Mouse (Mus musculus): ENCODE results near the gene Asprv1. TPM values are rescaled to one million over a fixed set of nuclear protein-coding genes. Genes with fewer than 3 reads are reported as not detected.
A peak's percentile ranks its signal among the peaks of the same experiment; 100 is the strongest.

Gene Asprv1
- polyA plus RNA-seq, 1 experiment from 2014 or later, result 1.1 TPM

DNA sequence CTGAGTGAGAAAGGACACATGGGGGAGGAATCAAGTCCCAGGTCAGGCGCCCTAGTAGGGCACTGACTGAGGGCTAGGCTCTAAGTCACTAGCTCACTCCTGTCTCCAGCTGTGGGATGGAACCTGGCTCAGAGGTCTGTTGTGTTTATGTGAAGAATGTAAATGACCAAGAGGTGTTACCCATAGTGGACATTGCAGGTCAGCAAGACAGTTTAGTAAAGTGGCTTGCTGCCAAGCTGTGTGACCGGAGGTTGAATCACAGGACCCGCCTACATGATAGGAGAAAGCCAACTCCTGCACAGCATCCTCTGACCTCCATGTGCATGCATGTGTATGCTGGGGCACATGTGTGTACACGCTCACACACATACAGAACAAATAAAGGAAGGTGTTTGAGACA lies 17.6 kb downstream of the Asprv1 start:
- Histone ChIP-seq H3K9ac (no peak overlapping the region), H3K9me3 (no peaks in the 10 kb centered on the region), H3K27me3 (no peaks in the 10 kb centered on the region), H3K4me1 (replicated peaks) (no peaks in the 10 kb centered on the region), H3K36me3 (peaks cover 27% of the 10 kb centered on the region), H3K4me3 (no peak overlapping the region), H3K4me2 (no peak overlapping the region), H3K27ac (replicated peaks) (no peak overlapping the region)
- 80% methylated on average over 4 of the region's 4 CpGs for WGBS
- no peak for ATAC-seq (ENCODE audit: low read depth)

DNA sequence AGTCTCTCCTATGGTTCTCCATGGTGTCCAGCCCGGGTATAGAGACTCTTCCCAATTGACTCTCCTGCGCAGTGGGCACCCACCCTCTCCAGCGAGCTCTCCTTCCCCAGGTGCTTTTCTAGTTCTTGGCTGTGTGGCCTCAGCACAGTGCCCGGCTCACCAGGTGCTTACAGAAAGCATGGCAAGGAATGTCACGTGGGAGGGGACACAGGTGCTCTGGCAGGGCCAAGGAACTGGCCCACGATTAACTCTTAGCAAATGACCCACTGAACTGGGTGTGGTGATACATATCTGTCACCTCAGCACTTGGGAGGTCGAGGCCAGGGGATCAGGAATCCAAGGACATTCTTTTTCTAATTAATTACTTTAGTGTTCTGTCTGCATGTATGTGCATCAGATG lies 18.2 kb downstream of the Asprv1 start:
- H3K36me3 ChIP-seq, result peaks cover 33% of the 10 kb centered on the region
- H3K4me2 ChIP-seq, result no peak overlapping the region
- no peaks in the 10 kb centered on the region for H3K27me3 ChIP-seq
- no peak for ATAC-seq (ENCODE audit: low read depth)
- no peak overlapping the region for H3K9ac ChIP-seq
- no peak overlapping the region for H3K4me3 ChIP-seq
- no peaks in the 10 kb centered on the region for H3K4me1 ChIP-seq (replicated peaks)
- no peak overlapping the region for H3K27ac ChIP-seq (replicated peaks)
- H3K9me3 ChIP-seq, result no peaks in the 10 kb centered on the region
- WGBS, result 82% methylated on average over 7 of the region's 7 CpGs

DNA sequence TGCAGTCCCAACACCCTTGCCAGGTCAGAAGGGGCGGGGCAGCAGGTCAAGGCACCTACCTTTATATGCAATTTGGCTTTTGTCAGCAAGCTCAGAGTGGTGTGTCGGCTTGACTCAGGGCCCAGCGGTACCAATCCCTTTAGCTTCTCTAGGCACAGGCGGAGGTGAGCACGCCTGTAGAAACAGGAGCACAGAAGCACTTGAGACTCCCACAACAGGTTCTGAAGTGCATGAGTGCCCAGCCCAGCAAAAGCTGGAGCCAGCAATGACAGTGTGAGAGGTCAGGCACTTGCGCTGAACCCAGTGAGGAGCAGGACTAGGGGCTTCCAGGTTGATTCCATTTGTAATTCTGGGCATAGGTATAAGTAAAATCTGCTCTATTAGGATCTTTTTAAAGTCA lies 25.1 kb downstream of the Asprv1 start:
- Histone ChIP-seq H3K36me3 (peaks cover 78% of the 10 kb centered on the region), H3K9me3 (no peaks in the 10 kb centered on the region), H3K27ac (replicated peaks) (no peak overlapping the region), H3K9ac (no peak overlapping the region), H3K4me2 (no peak overlapping the region), H3K4me3 (no peak overlapping the region), H3K4me1 (replicated peaks) (no peaks in the 10 kb centered on the region), H3K27me3 (no peaks in the 10 kb centered on the region)
- 96% methylated on average over 6 of the region's 6 CpGs for WGBS
- no peak for ATAC-seq (ENCODE audit: low read depth)

DNA sequence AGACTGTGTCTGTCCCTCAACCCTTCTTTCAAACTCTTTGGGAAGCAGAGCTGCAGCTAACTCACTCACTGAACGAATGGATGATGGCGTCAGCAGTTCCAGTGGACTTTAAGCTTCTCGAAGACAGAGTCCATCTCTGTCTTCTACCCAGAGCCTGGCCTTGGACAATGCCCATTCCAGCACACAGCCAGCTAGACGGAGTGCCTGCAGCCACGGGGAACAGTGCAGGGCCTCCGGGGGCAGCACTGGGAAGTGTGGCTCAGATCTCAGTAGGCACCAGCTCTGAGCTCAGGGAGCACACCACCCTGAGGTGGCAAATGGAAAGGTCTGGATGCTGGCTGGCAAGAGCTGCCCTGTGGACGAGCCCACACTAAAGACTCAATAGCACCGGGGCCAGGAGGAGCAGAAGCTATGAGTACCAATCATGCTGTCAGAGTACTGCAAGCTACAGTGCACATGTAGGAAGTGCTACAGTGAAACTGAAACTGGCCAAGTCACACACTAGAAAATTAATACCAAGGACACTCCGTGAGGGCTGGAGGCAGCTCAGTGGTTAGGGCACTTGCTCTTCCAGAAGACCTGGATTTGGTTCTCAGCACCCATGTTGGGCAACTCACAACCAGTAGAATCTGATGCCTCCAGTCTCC lies 26.4 kb downstream of the Asprv1 start:
- no peak for ATAC-seq (ENCODE audit: low read depth)
- Histone ChIP-seq H3K9ac (no peak overlapping the region), H3K27me3 (no peaks in the 10 kb centered on the region), H3K36me3 (peaks cover 78% of the 10 kb centered on the region), H3K4me3 (no peak overlapping the region), H3K27ac (replicated peaks) (no peak overlapping the region), H3K9me3 (no peaks in the 10 kb centered on the region), H3K4me1 (replicated peaks) (no peaks in the 10 kb centered on the region), H3K4me2 (no peak overlapping the region)
- 79% methylated on average over 9 of the region's 9 CpGs for WGBS

GRCm38 (mm10) chr6:86658501-86658900 lies 30.5 kb downstream of the Asprv1 start:
- Histone ChIP-seq H3K9ac (no peak overlapping the region), H3K36me3 (peaks cover 80% of the 10 kb centered on the region), H3K27ac (replicated peaks) (no peak overlapping the region), H3K4me1 (replicated peaks) (no peaks in the 10 kb centered on the region), H3K9me3 (no peaks in the 10 kb centered on the region), H3K4me2 (no peak overlapping the region), H3K4me3 (no peak overlapping the region), H3K27me3 (no peaks in the 10 kb centered on the region)
- no peak for ATAC-seq (ENCODE audit: low read depth)
- 83% methylated on average over 3 of the region's 3 CpGs for WGBS

- Histone ChIP-seq H3K9ac (no peak overlapping the region), H3K4me1 (replicated peaks) (0 out of 2 replicates have a peak, but pooled peaks cover 4% of the 10 kb centered on the region), H3K9me3 (no peaks in the 10 kb centered on the region), H3K4me3 (no peak overlapping the region), H3K27me3 (no peaks in the 10 kb centered on the region), H3K27ac (replicated peaks) (no peak overlapping the region), H3K36me3 (peaks cover 86% of the 10 kb centered on the region), H3K4me2 (no peak overlapping the region)
- WGBS, result 81% methylated on average over 9 of the region's 9 CpGs
- no peak for ATAC-seq (ENCODE audit: low read depth)
These were observed 32.4 kb downstream of the Asprv1 start for GRCm38 (mm10) chr6:86660161-86660877.

- ATAC-seq (ENCODE audit: low read depth), result no peak
- H3K9ac ChIP-seq, result no peak overlapping the region
- H3K36me3 ChIP-seq, result peaks cover 63% of the 10 kb centered on the region
- no peak overlapping the region for H3K27ac ChIP-seq (replicated peaks)
- H3K4me2 ChIP-seq, result no peak overlapping the region
- H3K9me3 ChIP-seq, result no peaks in the 10 kb centered on the region
- peaks cover 35% of the 10 kb centered on the region for H3K4me1 ChIP-seq (replicated peaks)
- WGBS, result 87% methylated on average over 5 of the region's 5 CpGs
- H3K27me3 ChIP-seq, result no peaks in the 10 kb centered on the region
- H3K4me3 ChIP-seq, result no peak overlapping the region
These were observed 37.1 kb downstream of the Asprv1 start for GRCm38 (mm10) chr6:86665076-86665475.

DNA sequence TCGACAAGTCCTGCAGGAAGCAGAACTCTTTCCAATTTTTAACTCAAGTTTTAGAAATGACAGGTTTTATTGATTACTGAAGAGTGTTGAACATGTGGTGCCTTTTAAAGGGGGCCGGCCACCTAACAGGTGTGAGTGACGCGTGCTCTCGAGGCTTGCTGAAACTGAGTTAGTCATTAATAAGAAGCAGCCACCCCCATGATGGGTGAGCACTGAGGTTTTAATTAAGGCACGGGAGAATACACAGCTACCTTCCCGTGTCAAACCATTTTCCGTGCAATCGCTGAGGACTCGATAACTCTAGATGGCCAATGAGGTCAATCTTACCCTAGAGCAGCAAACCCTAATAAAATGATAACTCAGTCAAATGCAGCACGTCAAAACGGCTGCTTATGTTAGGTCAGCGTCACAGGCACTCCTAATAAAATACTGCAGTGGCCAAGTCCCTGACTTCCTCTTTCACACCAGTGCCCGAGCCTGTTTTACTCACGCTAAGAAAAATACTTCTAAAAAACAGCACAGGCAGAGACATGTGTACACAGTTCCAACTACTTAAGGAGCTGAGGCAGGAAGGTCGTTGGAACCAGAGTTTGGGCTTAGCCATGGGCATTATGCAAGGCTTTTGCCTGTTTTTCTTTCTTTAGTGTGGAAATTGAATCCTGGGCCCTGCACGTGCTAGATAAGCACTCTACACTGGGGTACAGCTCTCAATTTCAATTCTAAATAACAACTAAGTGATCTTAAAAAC lies 37.8 kb downstream of the Asprv1 start:
- no peak overlapping the region for H3K4me3 ChIP-seq
- no peak overlapping the region for H3K27ac ChIP-seq (replicated peaks)
- H3K27me3 ChIP-seq, result no peaks in the 10 kb centered on the region
- H3K4me1 ChIP-seq (replicated peaks), result peaks cover 35% of the 10 kb centered on the region
- WGBS, result 86% methylated on average over 17 of the region's 17 CpGs
- no peak overlapping the region for H3K4me2 ChIP-seq
- no peaks in the 10 kb centered on the region for H3K9me3 ChIP-seq
- 0 out of 2 replicates have a peak overlapping the region, but pooled peaks have one; percentile 23 for H3K9ac ChIP-seq
- H3K36me3 ChIP-seq, result peaks cover 56% of the 10 kb centered on the region
- no peak for ATAC-seq (ENCODE audit: low read depth)

DNA sequence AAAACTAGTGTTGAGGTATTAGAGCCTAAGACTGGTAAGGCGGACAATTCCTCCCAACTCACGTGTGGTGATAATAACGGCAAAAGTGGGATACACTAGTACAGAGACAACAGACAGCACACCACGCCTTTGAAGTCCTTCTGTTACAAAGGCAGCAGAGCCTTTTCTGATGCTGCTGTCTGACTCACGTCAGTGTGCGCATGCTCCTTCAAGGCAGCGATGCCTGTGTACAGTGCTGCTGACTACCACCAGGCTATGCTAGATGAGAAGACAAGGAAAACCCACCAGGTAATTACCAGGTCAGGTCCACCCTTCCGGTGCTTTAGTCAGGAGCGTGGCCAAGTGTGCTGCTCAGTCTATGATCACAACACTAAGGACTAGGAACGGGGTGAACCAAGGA lies 39.1 kb downstream of the Asprv1 start:
- WGBS, result 91% methylated on average over 10 of the region's 10 CpGs
- H3K4me2 ChIP-seq, result peak overlapping the region; percentile 93
- no peaks in the 10 kb centered on the region for H3K9me3 ChIP-seq
- H3K27me3 ChIP-seq, result no peaks in the 10 kb centered on the region
- peaks cover 49% of the 10 kb centered on the region for H3K36me3 ChIP-seq
- peaks cover 35% of the 10 kb centered on the region for H3K4me1 ChIP-seq (replicated peaks)
- 0 out of 2 replicates have a peak overlapping the region, but pooled peaks have one; percentile 31 for H3K9ac ChIP-seq
- peak overlapping the region; percentile 91 for H3K4me3 ChIP-seq
- ATAC-seq (ENCODE audit: low read depth), result no peak
- no peak overlapping the region for H3K27ac ChIP-seq (replicated peaks)

GRCm38 (mm10) chr6:86668580-86669239 lies 40.7 kb downstream of the Asprv1 start, which contains the start of gene Mxd1:
Gene Mxd1, minus strand, starts transcription at chr6:86669161.
- peak; percentile 6; the same call in 1 of the 2 replicates for ATAC-seq (ENCODE audit: low read depth)

GRCm38 (mm10) chr6:86669240-86669727 lies 41.3 kb downstream of the Asprv1 start:
- H3K4me2 ChIP-seq, result peak overlapping the region; percentile 76
- H3K9me3 ChIP-seq, result no peaks in the 10 kb centered on the region
- peak; percentile 100 for ATAC-seq (ENCODE audit: low read depth)
- peak overlapping the region; percentile 70 for H3K27ac ChIP-seq (replicated peaks)
- H3K4me1 ChIP-seq (replicated peaks), result peaks cover 35% of the 10 kb centered on the region
- WGBS, result under 1% methylated on average over 37 of the region's 37 CpGs
- H3K36me3 ChIP-seq, result peaks cover 50% of the 10 kb centered on the region
- peak overlapping the region; percentile 67 for H3K9ac ChIP-seq
- H3K4me3 ChIP-seq, result peak overlapping the region; percentile 91
- no peaks in the 10 kb centered on the region for H3K27me3 ChIP-seq

More at GRCm38 (mm10) chr6:86668580-86669239, 40.7 kb downstream of the Asprv1 start, which contains the start of gene Mxd1:
- peak within 1 kb of the TSS; percentile 93 for H3K4me2 ChIP-seq
- peak within 1 kb of the TSS; percentile 91 for H3K9ac ChIP-seq
- H3K27me3 ChIP-seq, result no peaks in the 10 kb centered on the region
- H3K27ac ChIP-seq (replicated peaks), result peak within 1 kb of the TSS; percentile 80
- H3K9me3 ChIP-seq, result no peaks in the 10 kb centered on the region
- H3K4me1 ChIP-seq (replicated peaks), result peaks cover 35% of the 10 kb centered on the region
- peak within 1 kb of the TSS; percentile 91 for H3K4me3 ChIP-seq
- under 1% methylated on average over 76 of the region's 76 CpGs for WGBS
- peaks cover 50% of the 10 kb centered on the region for H3K36me3 ChIP-seq

Data from neural tube, embryonic 13.5 days (tissue).